In genomic region chr5:4192481-4193246, GRCm38 (mm10) we compare ENCODE assay signal across 8 mouse cellular contexts. TPM values are rescaled to one million over a fixed set of nuclear protein-coding genes. Genes with fewer than 3 reads are reported as not detected.
A peak's percentile ranks its signal among the peaks of the same experiment; 100 is the strongest.
DNase-seq lines count a peak whose midpoint lies in the region; ATAC-seq and TF ChIP-seq lines count a peak whose summit lies in the region.
"Not testable (repeated sequence)": the region's sequence is repeated elsewhere in the genome, so short reads cannot be mapped to it uniquely, and the experiment has no call there.

No protein-coding gene starts in this region.

- TF ChIP-seq EP300 in liver, postnatal 0 days (IDR thresholded peaks at IDR 0.05; ENCODE audit: low read depth) = not testable (repeated sequence)

- H3K4me3 ChIP-seq in embryonic facial prominence, embryonic 11.5 days (ENCODE audit: low read depth, low read length) = peak overlapping the region; percentile 35
- peak overlapping the region; percentile 73 for H3K4me3 ChIP-seq in gastrocnemius, adult 2 months
- H3K4me3 ChIP-seq in hindbrain, embryonic 14.5 days (replicated peaks; ENCODE audit: low read length) = peak overlapping the region; percentile 35
- peak overlapping the region; percentile 57 for H3K4me3 ChIP-seq in layer of hippocampus, adult 2 months
- H3K4me3 ChIP-seq in liver, postnatal 0 days (ENCODE audit: low read depth, low read length) = peak overlapping the region; percentile 50
- H3K4me3 ChIP-seq in midbrain, postnatal 0 days (ENCODE audit: low read depth, low read length) = peak overlapping the region; percentile 28
- H3K4me3 ChIP-seq in testis, adult 2 months (ENCODE audit: control insufficient read depth, low read depth, low read length) = peak overlapping the region; percentile 63

- H3K36me3 ChIP-seq in embryonic facial prominence, embryonic 11.5 days (replicated peaks; ENCODE audit: control insufficient read depth, insufficient read depth, low read depth, low read length); hindbrain, embryonic 14.5 days (replicated peaks; ENCODE audit: control insufficient read depth, insufficient read depth); liver, postnatal 0 days (replicated peaks; ENCODE audit: insufficient read depth, low read length); midbrain, postnatal 0 days (ENCODE audit: insufficient read depth, low read length); testis, adult 2 months (ENCODE audit: control insufficient read depth, insufficient read depth, low read length): not testable (repeated sequence)

- TF ChIP-seq POLR2A in testis, adult 2 months (IDR thresholded peaks at IDR 0.05; ENCODE audit: control insufficient read depth, low read depth, low read length) = not testable (repeated sequence)

- 12% methylated on average over 12 of the region's 27 CpGs for WGBS in embryonic facial prominence, embryonic 11.5 days
- WGBS in hindbrain, embryonic 14.5 days = 12% methylated on average over 12 of the region's 27 CpGs
- WGBS in liver, postnatal 0 days (ENCODE audit: insufficient replicate concordance) = 5% methylated on average over 12 of the region's 27 CpGs
- 8% methylated on average over 12 of the region's 27 CpGs for WGBS in midbrain, postnatal 0 days

- DNase-seq in MN1 (ENCODE audit: low spot score) = peak; percentile 14
- DNase-seq in embryonic facial prominence, embryonic 11.5 days (ENCODE audit: low spot score); gastrocnemius, adult 2 months; hindbrain, embryonic 14.5 days (ENCODE audit: low spot score); layer of hippocampus, adult 2 months (ENCODE audit: low spot score in 2 of 2); liver, postnatal 0 days; midbrain, postnatal 0 days (ENCODE audit: low spot score): not testable (repeated sequence)

- TF ChIP-seq CTCF in gastrocnemius, adult 2 months (IDR thresholded peaks at IDR 0.05); layer of hippocampus, adult 2 months (conservative IDR thresholded peaks at IDR 0.05); liver, postnatal 0 days (IDR thresholded peaks at IDR 0.05; ENCODE audit: low read depth); midbrain, postnatal 0 days (IDR thresholded peaks at IDR 0.05); testis, adult 2 months (IDR thresholded peaks at IDR 0.05; ENCODE audit: control insufficient read depth, insufficient read depth, insufficient replicate concordance, low read depth, low read length): not testable (repeated sequence)

- H3K9ac ChIP-seq in embryonic facial prominence, embryonic 11.5 days (replicated peaks; ENCODE audit: low read length) = peak overlapping the region; percentile 19; the same call in 1 of the 2 replicates
- H3K9ac ChIP-seq in hindbrain, embryonic 14.5 days = peak overlapping the region; percentile 54
- H3K9ac ChIP-seq in liver, postnatal 0 days (replicated peaks) = peak overlapping the region; percentile 47
- H3K9ac ChIP-seq in midbrain, postnatal 0 days (replicated peaks; ENCODE audit: low read length, poor library complexity, severe bottlenecking) = not testable (repeated sequence)

- peak overlapping the region; percentile 52 for H3K4me2 ChIP-seq in embryonic facial prominence, embryonic 11.5 days (ENCODE audit: low read depth, low read length)
- H3K4me2 ChIP-seq in hindbrain, embryonic 14.5 days (replicated peaks) = peak overlapping the region; percentile 69
- peak overlapping the region; percentile 67 for H3K4me2 ChIP-seq in liver, postnatal 0 days (ENCODE audit: low read depth, low read length)
- peak overlapping the region; percentile 50 for H3K4me2 ChIP-seq in midbrain, postnatal 0 days (ENCODE audit: low read depth, low read length, poor library complexity, severe bottlenecking)

- not testable (repeated sequence) for H3K4me1 ChIP-seq in embryonic facial prominence, embryonic 11.5 days (ENCODE audit: control insufficient read depth, insufficient read depth, low read length); hindbrain, embryonic 14.5 days (replicated peaks; ENCODE audit: control insufficient read depth, insufficient read depth, low read length); liver, postnatal 0 days (ENCODE audit: insufficient read depth); midbrain, postnatal 0 days (ENCODE audit: insufficient read depth, low read length); testis, adult 2 months (ENCODE audit: control insufficient read depth, insufficient read depth, low read length)

- not testable (repeated sequence) for H3K27ac ChIP-seq in embryonic facial prominence, embryonic 11.5 days (replicated peaks; ENCODE audit: low read depth, low read length); hindbrain, embryonic 14.5 days; midbrain, postnatal 0 days (ENCODE audit: low read depth, low read length)
- peak overlapping the region; percentile 43; the same call in 1 of the 2 replicates for H3K27ac ChIP-seq in gastrocnemius, adult 2 months
- peak overlapping the region; percentile 4; the same call in 1 of the 2 replicates for H3K27ac ChIP-seq in layer of hippocampus, adult 2 months
- 0 out of 2 replicates have a peak overlapping the region, but pooled peaks have one; percentile 1 for H3K27ac ChIP-seq in liver, postnatal 0 days (ENCODE audit: low read depth)
- H3K27ac ChIP-seq in testis, adult 2 months (ENCODE audit: control insufficient read depth, insufficient read depth, low read depth, low read length) = peak overlapping the region; percentile 13; the same call in 1 of the 2 replicates

- intact Hi-C loops in gastrocnemius, adult 2 months (cut with DNase I) = loop anchor here (5.0 to 10.0 kb wide), 2 partner anchors 90 to 388 kb away; partner anchors contain the start of genes Ankib1, Cyp51 and Krit1

- ATAC-seq in embryonic facial prominence, embryonic 11.5 days (replicated peaks; ENCODE audit: insufficient number of reproducible peaks, low FRiP score, low TSS enrichment, low read depth); hindbrain, embryonic 14.5 days (ENCODE audit: low FRiP score); liver, postnatal 0 days: not testable (repeated sequence)
- peak; percentile 78 for ATAC-seq in midbrain, postnatal 0 days (ENCODE audit: low FRiP score)

- not testable (repeated sequence) for H3K9me3 ChIP-seq in embryonic facial prominence, embryonic 11.5 days (replicated peaks; ENCODE audit: control insufficient read depth, low read length); hindbrain, embryonic 14.5 days (ENCODE audit: control insufficient read depth, low read length); liver, postnatal 0 days (ENCODE audit: low read length); midbrain, postnatal 0 days (ENCODE audit: low read length)

- H3K27me3 ChIP-seq in embryonic facial prominence, embryonic 11.5 days (ENCODE audit: control insufficient read depth, insufficient read depth, low read length); hindbrain, embryonic 14.5 days (ENCODE audit: control insufficient read depth, insufficient read depth, low read length); liver, postnatal 0 days (ENCODE audit: insufficient read depth, low read length); midbrain, postnatal 0 days (ENCODE audit: insufficient read depth, low read length); testis, adult 2 months (ENCODE audit: control insufficient read depth, insufficient read depth, low read length): not testable (repeated sequence)

RNA-seq across cellular contexts. Expression of gene Mterf1b, which starts 0.5 kb away (rescaled TPM):
- polyA plus RNA-seq in embryonic facial prominence, embryonic 11.5 days (2014; fragmentation: Nextera tagmentation; extraction: Ambion mirVana) = 3.2 and 4.6 TPM in 2 replicates
- total RNA-seq in gastrocnemius, adult 2 months (2021) = 1 to 10 TPM; 1.1 to 1.8 TPM
- 2.4 and 2.5 TPM in 2 replicates for polyA plus RNA-seq in hindbrain, embryonic 14.5 days (2014; fragmentation: Nextera tagmentation; extraction: Ambion mirVana)
- total RNA-seq in layer of hippocampus, adult 2 months (2021) = 1 to 10 TPM; 7.0 to 7.3 TPM
- polyA plus RNA-seq in liver, postnatal 0 days (2015; fragmentation: Nextera tagmentation; extraction: Ambion mirVana) = 1.1 TPM in 2 replicates
- 0.99 and 1.2 TPM in 2 replicates for total RNA-seq in midbrain, postnatal 0 days (2014; rRNA removed)
- 0.89 and 1.3 TPM in 2 replicates for polyA plus RNA-seq in midbrain, postnatal 0 days (2015; fragmentation: Nextera tagmentation; extraction: Ambion mirVana)
- polyA plus RNA-seq in testis, adult 2 months (2012; rRNA removed) = 0.64 and 0.72 TPM in 2 replicates
